Mouse (Mus musculus): ENCODE results near the gene Sema4g. TPM values are rescaled to one million over a fixed set of nuclear protein-coding genes. Genes with fewer than 3 reads are reported as not detected.

Gene Sema4g
- polyA plus RNA-seq (2011; ENCODE audit: insufficient read length, low read depth, missing spikeins): 3.4 and 4.9 TPM in 2 replicates

DNA sequence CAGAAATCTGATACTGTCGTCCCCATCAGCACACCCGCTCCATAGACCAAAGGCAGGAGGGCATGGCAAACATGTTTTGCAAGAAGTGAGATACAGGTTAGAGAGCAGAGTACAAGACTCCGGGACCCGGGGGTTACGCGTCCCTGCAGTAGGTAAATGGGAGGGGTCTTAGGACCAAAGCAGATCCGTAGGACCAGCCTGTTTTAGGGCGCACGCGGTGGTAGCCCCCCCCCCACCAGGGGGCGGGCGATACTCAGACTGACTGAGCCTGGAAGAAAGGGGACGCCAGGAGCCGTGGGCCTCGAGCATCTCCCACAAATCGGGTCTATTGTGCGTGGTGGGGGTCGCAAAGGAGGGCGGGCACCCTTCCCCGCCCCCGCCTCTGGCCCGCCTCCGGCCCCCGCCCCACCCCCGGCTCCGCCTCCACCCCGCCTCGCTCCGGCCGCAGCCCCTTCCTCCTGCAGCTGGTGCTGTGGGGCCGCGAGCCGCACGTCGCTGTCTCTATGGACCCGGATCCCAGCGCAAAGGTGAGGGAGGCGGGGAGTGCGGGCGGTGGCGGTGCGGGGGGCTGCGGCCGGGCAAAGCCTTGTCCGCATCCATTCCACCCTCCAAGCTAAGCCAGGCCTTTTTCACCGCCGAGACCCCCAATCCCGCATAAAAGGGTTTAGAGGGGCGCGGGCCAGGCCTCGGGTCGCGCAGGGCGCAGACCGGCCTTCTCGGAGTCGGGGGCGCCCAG is at the start of gene Sema4g:
TSS of gene Sema4g (plus strand) at position 271 of the 736 bp plus-strand sequence.
- Histone ChIP-seq H3K27ac (ENCODE audit: insufficient read depth, low read length) (no peak within 1 kb of the TSS), H3K4me3 (ENCODE audit: insufficient read depth, low read length) (peak within 1 kb of the TSS; percentile 54), H3K4me1 (ENCODE audit: control insufficient read depth, insufficient read depth, low read length) (0 out of 2 replicates have a peak, but pooled peaks cover 4% of the 10 kb centered on the region)
- TF ChIP-seq CTCF (IDR thresholded peaks at IDR 0.05; ENCODE audit: borderline replicate concordance, insufficient read depth, low read length) (no peak), POLR2A (IDR thresholded peaks at IDR 0.05; ENCODE audit: low read depth, low read length) (peak; percentile 32; the same call in 1 of the 2 replicates)

GRCm38 (mm10) chr19:44959633-44960032 is 29.3 kb upstream of the Sema4g start:
- TF ChIP-seq POLR2A (IDR thresholded peaks at IDR 0.05; ENCODE audit: low read depth, low read length): no peak
- no peak for TF ChIP-seq CTCF (IDR thresholded peaks at IDR 0.05; ENCODE audit: borderline replicate concordance, insufficient read depth, low read length)
- H3K4me3 ChIP-seq (ENCODE audit: insufficient read depth, low read length): no peak overlapping the region
- no peaks in the 10 kb centered on the region; the same call in 1 of the 2 replicates for H3K4me1 ChIP-seq (ENCODE audit: control insufficient read depth, insufficient read depth, low read length)
- H3K27ac ChIP-seq (ENCODE audit: insufficient read depth, low read length): no peak overlapping the region

DNA sequence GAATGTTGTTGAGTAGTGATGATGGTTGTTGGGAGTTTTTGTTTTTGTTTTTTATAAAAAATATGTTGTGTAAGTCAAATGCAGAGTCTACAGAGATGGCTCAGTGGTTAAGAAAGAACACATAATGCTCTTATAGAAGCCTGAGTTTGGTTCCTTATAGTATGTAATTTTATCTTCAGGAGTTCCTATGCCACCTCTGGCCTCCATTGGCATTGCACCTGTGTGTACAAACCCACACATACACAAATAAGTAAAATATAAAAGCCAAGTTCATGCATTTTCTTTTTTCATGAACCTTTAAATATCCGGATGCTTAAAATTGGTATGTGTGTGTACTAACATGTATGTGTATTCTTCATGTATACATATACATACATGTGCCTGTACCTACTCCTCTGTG is 22.9 kb upstream of the Sema4g start:
- no peak overlapping the region for H3K4me3 ChIP-seq (ENCODE audit: insufficient read depth, low read length)
- no peak overlapping the region for H3K27ac ChIP-seq (ENCODE audit: insufficient read depth, low read length)
- H3K4me1 ChIP-seq (ENCODE audit: control insufficient read depth, insufficient read depth, low read length): no peaks in the 10 kb centered on the region; the same call in 1 of the 2 replicates
- TF ChIP-seq POLR2A (IDR thresholded peaks at IDR 0.05; ENCODE audit: low read depth, low read length): no peak
- TF ChIP-seq CTCF (IDR thresholded peaks at IDR 0.05; ENCODE audit: borderline replicate concordance, insufficient read depth, low read length): no peak

DNA sequence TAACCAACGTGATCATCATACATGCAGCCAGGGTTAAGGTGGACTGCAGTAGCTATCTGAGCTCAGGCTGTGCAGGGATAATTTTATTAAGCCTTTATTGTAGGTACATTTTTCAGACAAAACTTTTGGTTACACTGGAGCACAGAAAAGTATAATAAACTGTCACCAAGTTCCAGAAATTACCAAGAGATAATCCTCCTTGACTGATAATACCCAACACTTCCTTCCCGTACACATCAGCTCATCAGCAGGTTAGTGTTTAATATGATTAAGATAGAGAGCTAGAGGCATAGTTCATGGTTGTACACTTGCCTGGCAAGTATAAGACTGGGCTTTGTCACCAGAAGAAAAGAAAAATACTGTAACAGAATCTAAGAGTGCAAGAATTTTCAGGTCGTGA is 20.6 kb upstream of the Sema4g start:
- TF ChIP-seq POLR2A (IDR thresholded peaks at IDR 0.05; ENCODE audit: low read depth, low read length) (no peak), CTCF (IDR thresholded peaks at IDR 0.05; ENCODE audit: borderline replicate concordance, insufficient read depth, low read length) (no peak)
- H3K4me1 ChIP-seq (ENCODE audit: control insufficient read depth, insufficient read depth, low read length): no peaks in the 10 kb centered on the region; the same call in 1 of the 2 replicates
- no peak overlapping the region for H3K4me3 ChIP-seq (ENCODE audit: insufficient read depth, low read length)
- no peak overlapping the region for H3K27ac ChIP-seq (ENCODE audit: insufficient read depth, low read length)

- no peak for TF ChIP-seq POLR2A (IDR thresholded peaks at IDR 0.05; ENCODE audit: low read depth, low read length)
- no peak for TF ChIP-seq CTCF (IDR thresholded peaks at IDR 0.05; ENCODE audit: borderline replicate concordance, insufficient read depth, low read length)
- Histone ChIP-seq H3K4me3 (ENCODE audit: insufficient read depth, low read length) (no peak overlapping the region), H3K4me1 (ENCODE audit: control insufficient read depth, insufficient read depth, low read length) (no peaks in the 10 kb centered on the region), H3K27ac (ENCODE audit: insufficient read depth, low read length) (no peak overlapping the region)
Measured at GRCm38 (mm10) chr19:44976636-44977035, 12.3 kb upstream of the Sema4g start.

DNA sequence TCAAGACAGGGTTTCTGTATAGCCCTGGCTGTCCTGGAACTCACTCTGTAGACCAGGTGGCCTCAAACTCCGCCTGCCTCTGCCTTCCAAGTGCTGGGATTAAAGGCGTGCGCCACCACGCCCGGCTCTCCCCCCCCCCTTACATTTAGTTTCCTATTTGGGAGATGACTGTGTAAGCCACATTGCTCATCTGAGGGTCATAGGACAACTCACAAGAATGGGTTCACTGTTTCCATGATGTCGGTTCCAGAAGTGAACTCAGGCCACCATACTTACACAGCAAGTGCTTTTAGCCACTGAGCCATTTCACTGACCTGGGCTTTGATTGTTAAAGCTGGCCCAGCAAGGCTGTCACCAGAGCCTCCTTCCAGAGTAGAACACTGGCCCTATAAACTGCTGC is 11.8 kb upstream of the Sema4g start:
- no peak overlapping the region for H3K27ac ChIP-seq (ENCODE audit: insufficient read depth, low read length)
- H3K4me1 ChIP-seq (ENCODE audit: control insufficient read depth, insufficient read depth, low read length): no peaks in the 10 kb centered on the region
- no peak overlapping the region for H3K4me3 ChIP-seq (ENCODE audit: insufficient read depth, low read length)
- TF ChIP-seq POLR2A (IDR thresholded peaks at IDR 0.05; ENCODE audit: low read depth, low read length) (no peak), CTCF (IDR thresholded peaks at IDR 0.05; ENCODE audit: borderline replicate concordance, insufficient read depth, low read length) (no peak)

DNA sequence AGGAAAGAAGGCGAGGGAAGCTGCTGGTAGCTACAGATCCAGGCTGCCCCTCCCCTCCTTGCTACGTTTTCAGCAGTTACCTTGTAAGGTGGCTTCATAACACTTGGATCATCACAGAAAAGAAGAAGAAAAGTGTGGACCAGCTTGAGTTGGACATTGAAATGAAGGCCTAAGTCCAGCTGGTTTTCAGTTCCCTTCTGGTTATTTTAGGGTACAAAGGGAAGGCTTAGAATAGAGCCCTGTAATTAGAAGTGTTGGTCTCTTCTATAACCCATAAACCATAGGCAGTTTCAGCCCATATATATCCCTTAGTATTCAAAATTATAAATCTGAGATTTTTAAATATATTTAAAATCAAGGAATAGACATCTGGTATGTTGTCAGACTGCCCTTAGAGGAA is 8.1 kb upstream of the Sema4g start:
- Histone ChIP-seq H3K4me3 (ENCODE audit: insufficient read depth, low read length) (no peak overlapping the region), H3K4me1 (ENCODE audit: control insufficient read depth, insufficient read depth, low read length) (no peaks in the 10 kb centered on the region), H3K27ac (ENCODE audit: insufficient read depth, low read length) (no peak overlapping the region)
- TF ChIP-seq CTCF (IDR thresholded peaks at IDR 0.05; ENCODE audit: borderline replicate concordance, insufficient read depth, low read length): no peak
- no peak for TF ChIP-seq POLR2A (IDR thresholded peaks at IDR 0.05; ENCODE audit: low read depth, low read length)

DNA sequence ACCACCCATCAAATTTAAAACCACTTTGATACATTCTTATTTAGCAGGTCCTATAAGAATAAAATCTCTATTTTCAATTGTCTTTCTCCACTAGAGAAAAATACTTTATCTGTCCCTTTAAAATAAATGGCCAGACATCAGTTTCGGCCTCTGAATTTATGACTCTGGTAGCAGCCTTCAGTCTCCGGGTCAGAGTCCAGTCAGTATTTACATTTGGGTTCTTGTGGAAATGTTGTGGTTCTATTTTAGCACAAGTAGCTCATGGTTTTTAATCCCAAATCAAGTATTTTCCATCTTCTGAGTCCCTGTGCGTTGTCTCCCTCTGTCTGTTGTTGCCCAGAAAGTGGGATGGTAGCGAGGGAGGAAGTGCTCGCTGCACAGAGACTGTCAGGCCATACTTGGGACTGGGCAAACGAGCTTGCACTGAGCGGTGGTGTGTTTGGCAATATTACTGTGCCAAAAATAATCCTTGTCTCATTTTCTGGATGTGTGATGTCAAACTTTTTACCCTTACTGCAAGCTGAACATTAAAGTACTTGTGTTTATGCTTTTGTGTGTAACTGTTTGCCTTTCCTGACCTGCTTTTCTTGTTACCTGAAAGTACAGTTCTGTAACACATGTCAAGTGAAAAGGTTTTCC is 6.3 kb upstream of the Sema4g start:
- H3K4me3 ChIP-seq (ENCODE audit: insufficient read depth, low read length): no peak overlapping the region
- H3K4me1 ChIP-seq (ENCODE audit: control insufficient read depth, insufficient read depth, low read length): no peaks in the 10 kb centered on the region
- H3K27ac ChIP-seq (ENCODE audit: insufficient read depth, low read length): no peak overlapping the region
- TF ChIP-seq POLR2A (IDR thresholded peaks at IDR 0.05; ENCODE audit: low read depth, low read length) (no peak), CTCF (IDR thresholded peaks at IDR 0.05; ENCODE audit: borderline replicate concordance, insufficient read depth, low read length) (no peak)

GRCm38 (mm10) chr19:44983366-44983765 is 5.5 kb upstream of the Sema4g start:
- no peak for TF ChIP-seq POLR2A (IDR thresholded peaks at IDR 0.05; ENCODE audit: low read depth, low read length)
- TF ChIP-seq CTCF (IDR thresholded peaks at IDR 0.05; ENCODE audit: borderline replicate concordance, insufficient read depth, low read length): no peak
- H3K4me3 ChIP-seq (ENCODE audit: insufficient read depth, low read length): no peak overlapping the region
- no peaks in the 10 kb centered on the region for H3K4me1 ChIP-seq (ENCODE audit: control insufficient read depth, insufficient read depth, low read length)
- H3K27ac ChIP-seq (ENCODE audit: insufficient read depth, low read length): no peak overlapping the region

DNA sequence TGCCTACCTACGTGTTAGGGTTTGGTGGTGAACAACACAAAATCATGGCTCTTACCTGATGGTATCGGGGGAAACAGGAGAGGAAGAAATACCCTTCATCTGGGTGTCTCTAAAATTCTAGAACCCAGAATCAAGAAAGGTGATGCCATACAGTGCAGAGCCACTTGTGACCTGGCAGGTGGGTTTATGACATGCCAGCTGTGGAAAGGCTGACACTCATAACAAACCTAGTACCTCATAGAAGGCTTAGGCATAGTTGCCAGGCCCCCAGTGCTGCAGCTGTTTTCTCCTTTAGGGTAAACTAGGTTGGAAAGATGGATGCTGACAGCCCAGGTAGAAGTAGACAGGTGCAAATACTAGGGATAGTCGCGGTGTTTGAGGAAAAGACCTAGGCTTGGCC is 4.5 kb upstream of the Sema4g start:
- Histone ChIP-seq H3K4me3 (ENCODE audit: insufficient read depth, low read length) (no peak overlapping the region), H3K27ac (ENCODE audit: insufficient read depth, low read length) (no peak overlapping the region), H3K4me1 (ENCODE audit: control insufficient read depth, insufficient read depth, low read length) (0 out of 2 replicates have a peak, but pooled peaks cover under 1% of the 10 kb centered on the region)
- TF ChIP-seq CTCF (IDR thresholded peaks at IDR 0.05; ENCODE audit: borderline replicate concordance, insufficient read depth, low read length): no peak
- TF ChIP-seq POLR2A (IDR thresholded peaks at IDR 0.05; ENCODE audit: low read depth, low read length): no peak

Measured in embryonic fibroblast, embryonic 13.5 days (primary cell).